Mouse (Mus musculus): ENCODE data around the gene Amz2.

Gene Amz2

DNA sequence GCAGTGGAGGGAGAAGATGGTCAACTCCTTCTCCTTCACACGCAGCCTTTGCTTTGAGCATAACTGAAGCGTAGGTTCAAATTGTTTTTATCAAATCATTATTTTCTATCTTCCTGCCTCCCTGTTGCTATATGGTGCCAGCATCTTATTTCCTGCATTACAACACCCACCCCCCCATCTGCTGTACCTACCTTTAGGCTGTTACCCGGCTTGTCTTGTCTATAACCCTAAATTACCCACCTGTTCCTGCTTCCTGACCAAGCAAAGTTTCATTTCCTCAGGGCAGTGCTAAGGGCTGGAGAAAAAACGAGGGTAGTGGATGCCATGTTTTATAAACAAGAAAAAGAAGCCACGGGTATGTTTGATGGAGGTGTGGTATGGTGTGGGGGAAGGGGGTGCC, 4.5 kb upstream of the Amz2 start:
- DNase-seq (ENCODE audit: low read depth, low spot score) = no peak

DNA sequence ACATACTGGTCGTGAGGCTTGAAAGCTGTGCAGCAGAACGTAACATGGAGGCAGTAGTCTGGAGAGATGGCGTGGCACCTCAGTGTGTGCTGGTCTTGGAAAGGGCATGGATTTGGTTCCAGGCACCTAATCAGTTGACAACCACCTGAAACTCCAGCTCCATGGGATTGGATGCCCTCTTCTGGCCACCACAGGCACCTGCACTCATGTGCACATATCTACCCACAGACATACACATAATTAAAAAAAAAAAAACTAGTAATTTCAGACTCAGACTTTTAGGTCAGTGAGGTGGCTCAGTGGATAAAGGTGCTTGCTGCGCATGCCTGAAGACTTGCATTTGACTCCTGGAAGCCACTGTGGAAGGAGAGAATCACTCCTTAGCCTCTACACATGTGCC, 3.5 kb upstream of the Amz2 start:
- DNase-seq (ENCODE audit: low read depth, low spot score) = no peak

DNA sequence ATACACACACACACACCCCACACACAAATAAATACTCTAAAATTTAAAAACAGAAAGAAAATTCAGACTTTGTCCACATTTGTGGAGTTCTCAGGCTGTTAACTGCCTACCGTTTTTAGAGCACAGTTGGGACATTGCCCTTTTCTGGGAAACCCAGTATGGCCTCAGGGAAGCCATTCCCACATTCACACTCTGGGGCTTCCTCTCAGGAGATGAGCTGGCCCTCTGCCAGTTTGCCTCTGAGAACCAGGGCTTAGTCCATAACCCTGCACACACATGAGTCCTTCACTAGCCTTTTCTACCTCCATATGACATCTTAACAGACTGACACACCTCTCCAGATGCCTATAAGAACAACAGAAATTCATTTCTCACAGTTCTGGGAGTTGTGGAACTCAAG, 2.5 kb upstream of the Amz2 start:
- no peak for DNase-seq (ENCODE audit: low read depth, low spot score)

DNA sequence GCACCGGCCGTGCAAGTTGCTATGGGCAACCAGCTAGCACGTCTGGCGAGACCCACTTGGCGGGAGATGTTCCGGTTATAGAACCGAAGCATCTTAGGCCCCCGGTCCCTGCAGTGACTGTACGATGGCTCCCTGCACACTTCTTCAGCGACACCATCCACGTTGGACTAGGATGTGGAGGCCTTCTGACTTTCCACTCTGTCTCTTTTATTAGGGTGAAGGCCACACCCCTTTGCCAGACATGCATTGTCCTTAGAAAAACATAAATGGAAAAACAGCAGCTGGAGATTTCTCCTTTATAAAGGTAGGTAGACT, 483 bp downstream of the Amz2 start:
- DNase-seq (ENCODE audit: low read depth, low spot score) = no peak

DNA sequence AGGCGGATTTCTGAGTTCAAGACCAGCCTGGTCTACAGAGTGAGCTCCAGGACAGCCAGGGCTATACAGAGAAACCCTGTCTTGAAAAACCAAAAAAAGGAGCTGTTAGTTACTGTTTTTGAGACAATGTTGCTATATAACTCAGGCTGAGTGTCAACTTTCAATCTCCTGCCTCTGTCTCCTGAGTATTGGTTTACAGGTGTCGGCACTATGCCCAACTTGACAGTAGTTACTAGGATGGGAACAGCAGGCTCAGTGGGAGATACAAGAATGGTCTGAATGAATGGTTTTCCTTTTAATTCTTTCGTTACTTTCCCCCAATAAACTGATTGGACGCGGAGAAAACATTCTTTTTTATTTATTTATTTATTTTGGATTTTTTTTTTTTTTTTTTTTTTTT, 1.6 kb downstream of the Amz2 start:
- DNase-seq (ENCODE audit: low read depth, low spot score) = no peak

DNA sequence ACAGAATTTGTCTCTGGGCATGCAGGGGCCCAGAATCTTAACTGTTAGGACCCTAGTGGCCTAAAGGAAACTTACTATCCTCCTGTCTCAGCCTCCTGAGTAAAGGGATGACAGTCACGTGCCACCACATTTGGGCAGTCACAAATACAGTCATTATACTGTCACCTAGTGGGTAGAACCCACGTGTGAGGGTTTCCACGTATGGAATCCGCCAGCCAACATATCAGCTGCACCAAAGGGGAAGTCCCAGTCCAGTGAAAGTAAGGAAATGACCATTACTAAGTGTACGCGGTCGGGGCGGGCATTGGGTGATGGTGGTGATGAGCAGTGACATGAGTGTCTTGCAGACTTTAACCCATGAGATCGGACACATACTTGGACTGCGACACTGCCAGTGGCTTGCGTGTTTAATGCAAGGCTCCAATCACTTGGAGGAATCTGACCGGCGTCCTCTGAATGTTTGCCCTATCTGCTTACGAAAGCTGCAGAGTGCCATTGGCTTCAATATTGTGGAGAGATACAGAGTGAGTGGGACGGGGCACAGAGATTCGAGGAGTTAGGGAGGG, 8.6 kb downstream of the Amz2 start:
- DNase-seq (ENCODE audit: low read depth, low spot score) = no peak

DNA sequence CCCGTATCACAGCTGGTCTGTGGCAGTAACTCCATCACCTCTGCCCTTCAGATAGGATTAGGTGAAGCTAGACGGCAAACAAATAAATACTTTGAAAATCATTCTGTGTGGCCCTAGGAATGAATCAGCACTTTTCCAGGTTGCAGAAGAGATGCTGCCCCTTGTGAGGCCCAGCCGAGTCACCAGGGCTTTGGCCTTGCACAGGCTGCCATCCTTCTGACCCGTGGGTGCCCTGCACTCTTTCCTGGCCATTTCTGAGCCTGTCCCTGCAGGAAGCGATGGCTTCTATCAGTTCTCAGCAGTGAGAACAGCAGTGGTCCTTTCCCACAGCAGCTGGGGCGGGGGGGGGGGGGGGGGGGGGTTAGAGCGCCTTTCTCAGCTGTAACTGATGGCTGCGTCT, 11.1 kb downstream of the Amz2 start:
- no peak for DNase-seq (ENCODE audit: low read depth, low spot score)

DNA sequence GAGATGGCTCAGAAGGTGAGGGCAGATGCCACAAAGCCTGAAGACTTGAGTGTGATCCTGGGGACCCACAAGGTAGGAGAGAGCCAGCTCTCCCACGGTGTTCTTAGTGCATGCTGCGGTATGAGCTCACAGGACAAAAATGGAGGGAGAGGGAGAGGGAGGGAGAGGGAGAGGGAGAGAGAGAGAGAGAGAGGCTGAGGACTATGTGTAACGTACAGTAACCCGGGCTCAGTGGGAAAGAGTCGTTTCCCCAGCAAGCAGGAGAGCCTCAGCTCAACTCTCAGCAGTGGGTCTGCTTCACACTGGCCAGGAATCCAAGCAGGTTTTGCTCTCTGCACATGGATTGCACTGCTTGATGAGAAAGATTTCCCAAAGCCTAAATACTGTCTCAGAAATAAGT, 13.5 kb downstream of the Amz2 start:
- DNase-seq (ENCODE audit: low read depth, low spot score) = no peak

DNA sequence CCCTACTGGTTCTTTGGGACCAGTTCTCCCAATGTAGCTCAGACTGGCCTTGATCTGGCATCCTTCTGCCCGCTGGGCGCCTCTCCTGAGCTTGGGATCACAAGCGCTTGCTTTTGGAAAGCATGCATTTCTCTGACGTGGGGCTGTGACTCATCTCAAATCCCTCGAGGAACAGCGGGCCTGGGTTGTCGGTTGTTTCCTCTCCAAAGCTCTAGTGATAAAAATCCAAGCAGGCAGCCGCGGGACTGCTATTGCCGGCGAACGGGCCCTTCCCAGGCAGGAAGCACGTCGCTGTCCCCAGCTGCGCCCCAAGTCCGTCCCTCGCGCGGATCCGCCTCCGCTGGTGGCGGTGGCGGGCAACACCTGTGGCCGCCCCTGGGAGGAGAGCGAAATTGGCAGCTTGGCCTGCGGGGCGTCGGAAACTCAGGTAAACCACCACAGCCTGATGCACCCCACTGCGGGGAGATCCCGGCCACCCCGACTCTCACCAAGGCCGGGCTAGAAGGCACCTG, 14.1 kb downstream of the Amz2 start:
- peak; percentile 41 for DNase-seq (ENCODE audit: low read depth, low spot score)

DNA sequence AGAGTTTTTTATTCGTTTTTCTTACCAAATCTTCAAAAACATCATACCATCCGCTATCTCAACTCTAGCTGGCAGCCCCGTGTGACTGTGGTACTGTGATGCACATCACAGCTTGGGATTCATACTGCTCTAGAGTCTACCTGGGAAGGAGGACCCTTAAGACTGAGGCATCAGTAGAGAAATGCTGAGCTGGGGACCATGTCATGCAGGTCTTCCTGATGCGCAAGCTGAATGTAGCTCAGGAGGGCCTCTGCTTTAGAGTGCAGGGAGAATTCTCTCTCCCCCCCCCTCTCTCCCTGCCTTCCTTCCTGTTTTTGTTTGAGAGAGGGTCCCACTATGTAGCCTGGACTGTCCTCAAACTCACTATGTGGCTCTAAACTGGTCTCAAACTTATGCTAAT, 14.9 kb downstream of the Amz2 start:
- no peak for DNase-seq (ENCODE audit: low read depth, low spot score)

DNA sequence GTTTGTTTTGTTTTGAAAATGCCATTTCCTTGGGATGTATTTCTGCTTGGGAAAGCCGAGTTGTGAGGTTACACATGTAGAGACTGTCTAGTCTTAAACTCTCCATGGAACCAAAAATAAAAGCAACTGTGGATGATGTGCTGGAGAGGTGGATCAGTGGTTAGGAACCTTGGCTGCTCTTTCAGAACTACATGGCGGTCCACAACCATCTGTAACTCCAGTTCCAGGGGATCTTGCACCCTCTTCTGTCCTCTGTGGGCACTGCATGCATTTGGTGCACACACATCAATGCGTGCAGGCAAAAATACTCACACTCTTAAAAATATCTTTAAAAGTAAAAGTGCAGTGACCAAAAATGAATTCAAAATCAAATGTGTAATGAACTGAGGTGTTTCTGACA, 15.4 kb downstream of the Amz2 start:
- DNase-seq (ENCODE audit: low read depth, low spot score) = peak; percentile 73

DNA sequence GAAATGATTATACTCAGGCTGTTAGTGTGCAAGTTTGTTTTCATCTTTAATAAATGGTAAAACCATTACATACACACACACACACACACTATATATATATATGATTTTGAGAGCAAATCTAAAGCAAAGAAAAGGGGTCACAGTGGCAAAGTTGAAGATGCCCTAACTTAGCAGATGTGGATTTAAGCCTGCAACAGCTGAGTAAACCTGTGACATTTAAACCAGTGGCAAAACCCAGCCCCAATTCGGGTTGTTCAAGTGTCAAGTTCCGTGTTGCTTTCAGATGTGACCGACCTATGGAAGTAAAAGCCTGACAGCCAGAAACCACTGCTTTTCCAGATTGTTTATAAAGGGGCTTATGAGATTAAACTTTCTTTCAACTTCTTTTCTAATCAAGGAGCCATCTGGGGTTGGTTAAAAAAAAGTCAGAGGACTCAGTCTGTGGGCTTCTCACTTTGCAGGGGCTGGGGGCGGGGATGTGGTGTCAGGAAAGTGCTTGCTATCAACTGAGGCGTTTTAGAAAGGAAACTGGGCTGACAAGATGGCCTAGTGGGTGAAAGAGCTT, 16.5 kb downstream of the Amz2 start:
- no peak for DNase-seq (ENCODE audit: low read depth, low spot score)

DNA sequence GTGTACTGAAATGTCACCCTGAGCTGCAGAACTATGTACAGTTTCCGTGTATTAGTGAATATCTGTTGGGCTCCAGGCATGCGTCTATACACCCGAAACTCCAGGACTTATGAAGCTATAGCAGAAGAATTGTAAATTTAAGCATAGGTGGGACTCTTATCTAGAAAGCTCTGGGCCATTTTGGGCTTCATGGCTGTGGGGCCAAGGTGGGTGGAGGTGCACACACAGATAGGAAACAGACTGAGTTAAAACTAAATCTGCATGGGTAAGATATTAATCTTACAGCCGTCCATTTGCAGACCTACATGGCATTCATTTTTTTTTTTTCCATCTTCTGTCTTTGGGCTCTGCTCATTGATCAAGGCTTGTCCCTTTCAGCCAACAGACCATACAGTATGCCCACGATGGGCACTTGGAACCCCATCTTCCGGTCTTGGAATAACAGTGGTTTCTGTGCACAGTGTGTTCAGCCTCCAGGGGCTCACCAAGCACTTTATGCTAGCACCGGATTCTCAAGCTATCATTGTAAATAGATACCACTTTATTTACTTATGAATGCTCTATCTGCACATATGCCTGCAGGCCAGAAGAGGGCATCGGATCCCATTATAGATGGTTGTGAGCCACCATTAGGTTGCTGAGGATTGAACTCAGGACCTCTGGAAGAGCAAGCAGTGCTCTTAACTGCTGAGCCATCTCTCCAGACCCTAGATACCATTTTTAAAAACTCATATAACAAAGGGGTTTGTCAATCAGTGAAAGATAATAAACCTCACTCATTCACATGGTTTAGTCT, 17.9 kb downstream of the Amz2 start:
- no peak for DNase-seq (ENCODE audit: low read depth, low spot score)

DNA sequence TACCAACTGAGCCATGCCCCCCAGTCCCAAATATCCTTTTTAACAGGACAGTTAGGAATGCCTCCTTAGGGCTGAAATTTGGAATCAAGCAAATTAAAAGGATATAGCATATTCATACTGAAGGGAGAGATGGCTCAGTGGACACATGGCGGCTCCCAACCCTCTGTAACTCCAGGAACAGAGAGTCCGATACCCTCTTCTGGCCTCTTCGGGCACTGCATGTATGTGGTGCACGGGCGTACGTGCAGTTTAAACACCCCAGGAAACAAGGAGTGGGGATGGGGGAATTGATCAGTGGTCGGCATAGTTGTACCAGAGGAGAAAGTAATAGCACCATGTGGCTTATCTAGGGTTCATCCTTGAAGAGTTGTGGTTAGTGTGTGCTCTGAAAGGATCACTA, 18.9 kb downstream of the Amz2 start:
- peak; percentile 74 for DNase-seq (ENCODE audit: low read depth, low spot score)

DNA sequence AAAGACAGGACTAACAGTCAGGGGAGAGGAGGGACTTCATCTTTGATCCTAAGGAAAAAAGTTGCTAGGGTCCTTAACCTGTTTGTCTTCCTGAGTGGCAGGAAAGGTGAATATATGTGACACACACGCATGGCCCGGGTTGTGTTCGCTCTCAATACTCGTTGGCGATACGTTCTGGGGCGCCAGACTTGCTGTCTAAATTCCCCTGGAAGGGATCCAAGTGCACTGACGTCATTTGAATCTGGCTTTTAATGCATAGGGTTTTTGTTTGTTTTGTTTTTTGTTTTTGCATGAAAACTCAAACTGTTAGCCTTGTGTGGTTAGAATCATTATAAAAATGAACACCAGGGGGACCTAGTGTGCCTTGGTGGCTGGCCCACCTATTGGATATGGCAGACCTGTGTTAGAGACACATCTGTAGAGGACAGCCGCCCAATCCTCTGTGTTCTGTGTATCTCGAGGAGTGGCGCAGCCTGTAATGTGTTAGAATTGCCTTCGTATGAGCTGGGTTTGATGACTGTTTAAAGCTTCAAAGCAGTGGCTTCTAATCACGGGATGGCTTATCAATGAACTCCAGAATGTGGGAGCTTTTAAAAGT, 19.8 kb downstream of the Amz2 start:
- DNase-seq (ENCODE audit: low read depth, low spot score) = peak; percentile 55

DNA sequence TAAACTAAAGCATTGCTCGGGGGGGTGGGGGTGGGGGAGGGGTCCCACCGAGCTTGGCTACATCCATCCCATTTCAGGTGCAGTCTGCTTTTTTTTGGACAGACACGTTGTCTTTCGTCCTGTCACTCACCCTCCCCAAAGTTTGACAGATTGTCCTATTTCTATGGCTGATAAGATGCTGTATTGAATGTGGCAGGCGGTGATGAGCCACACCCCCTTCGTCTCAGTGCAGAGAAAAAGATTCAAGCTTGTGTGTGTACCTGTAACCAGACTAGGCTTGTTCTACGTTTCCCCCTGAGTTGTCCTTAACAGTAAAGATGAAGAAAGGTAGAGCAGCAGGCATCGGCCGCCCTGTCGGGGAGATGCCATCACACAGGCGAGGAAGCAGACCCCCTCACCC, 25.4 kb downstream of the Amz2 start:
- DNase-seq (ENCODE audit: low read depth, low spot score) = no peak

DNA sequence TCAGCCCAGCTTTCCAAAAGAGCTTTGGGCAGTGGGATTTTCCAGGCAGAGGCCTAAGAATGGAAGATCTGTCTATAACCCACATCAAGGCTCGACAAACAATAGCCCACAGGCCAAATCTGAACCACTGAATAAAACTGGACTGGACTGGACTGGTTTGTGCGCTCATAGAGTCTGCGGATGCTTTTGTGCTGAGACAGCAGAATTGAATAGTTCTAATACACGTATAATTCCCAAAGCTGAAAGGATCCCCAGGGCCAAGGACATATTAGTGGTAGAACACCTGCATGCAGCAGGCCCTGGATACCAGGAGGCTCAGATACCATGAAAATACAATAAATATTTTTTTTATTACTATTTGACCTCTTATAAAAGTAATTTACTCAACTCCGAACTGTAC, 30.5 kb downstream of the Amz2 start:
- DNase-seq (ENCODE audit: low read depth, low spot score) = no peak

DNA sequence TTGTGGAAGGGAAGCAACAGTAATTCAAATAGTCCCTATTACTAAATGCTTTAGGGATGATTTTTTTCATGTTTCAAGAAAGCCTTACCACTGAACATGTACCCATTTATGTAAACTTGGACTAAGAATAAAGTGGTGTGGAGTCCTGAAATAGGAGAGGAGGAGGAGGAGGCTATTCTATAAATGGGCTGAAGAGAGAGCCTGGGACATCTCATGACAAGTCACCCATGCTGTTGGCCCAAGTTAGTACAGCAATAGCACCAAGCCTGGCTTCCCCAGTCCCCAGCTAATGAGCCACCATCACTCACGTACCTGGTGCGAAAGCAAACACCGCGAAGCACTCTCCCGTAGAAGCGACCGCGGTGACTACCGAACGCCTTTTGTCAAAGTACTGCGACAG, 32.4 kb downstream of the Amz2 start:
- no peak for DNase-seq (ENCODE audit: low read depth, low spot score)

DNA sequence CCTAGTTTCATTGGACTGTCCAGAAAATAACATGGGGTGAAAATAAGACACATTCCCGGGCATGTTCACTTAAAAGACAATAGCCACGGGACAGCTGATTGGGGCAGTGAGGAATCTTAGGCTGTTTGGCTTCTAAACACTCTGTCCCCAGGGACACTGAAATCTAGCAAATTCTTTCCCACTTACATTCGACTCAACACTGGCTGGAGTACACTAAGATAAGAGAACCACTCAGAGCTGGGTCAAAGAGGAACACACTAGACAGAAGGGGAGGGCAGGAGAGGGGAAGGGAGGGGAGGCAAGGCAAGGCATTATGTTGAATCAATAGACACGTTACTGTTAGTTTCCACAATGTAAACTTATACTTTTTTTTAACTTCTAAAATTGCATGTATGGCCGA, 34.8 kb downstream of the Amz2 start:
- DNase-seq (ENCODE audit: low read depth, low spot score) = no peak

DNA sequence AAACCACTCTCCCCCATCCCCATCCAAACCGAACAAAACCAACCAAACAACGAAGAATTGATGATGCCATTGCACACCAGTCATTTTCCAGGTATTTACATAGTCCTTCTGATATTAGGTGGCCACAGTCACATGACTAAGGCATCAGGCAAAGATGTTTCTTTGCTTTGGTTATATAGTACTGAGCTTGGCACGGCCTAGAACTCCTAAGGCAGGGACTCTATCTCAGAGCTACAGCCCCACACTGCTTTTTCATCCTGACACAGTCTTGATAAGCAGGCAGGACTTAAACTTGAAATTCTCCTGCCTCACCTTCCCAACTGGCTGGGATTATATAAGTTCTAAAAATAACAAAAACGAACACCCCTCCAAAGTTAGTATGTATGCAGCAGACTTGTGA, 39.3 kb downstream of the Amz2 start:
- no peak for DNase-seq (ENCODE audit: low read depth, low spot score)

DNA sequence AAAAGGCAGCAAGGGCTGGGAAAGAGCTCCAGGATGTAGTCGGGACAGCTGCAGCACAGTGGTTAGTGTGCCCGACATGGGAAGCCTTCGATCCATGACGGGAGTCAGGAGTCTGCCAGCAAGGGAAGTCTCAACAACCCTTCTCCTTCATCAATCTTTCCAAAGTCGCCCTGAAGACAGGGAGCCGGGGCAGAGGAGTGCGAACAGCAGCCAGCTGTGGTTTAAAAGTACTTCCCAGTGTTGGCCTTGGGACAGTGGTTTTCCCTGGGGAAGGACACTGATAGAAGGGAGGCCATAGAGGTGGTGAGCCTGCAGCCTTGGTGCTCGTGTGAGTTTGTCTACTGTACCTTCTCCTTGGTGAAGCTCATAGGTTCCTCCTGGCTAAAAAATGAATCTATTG, 41.2 kb downstream of the Amz2 start:
- no peak for DNase-seq (ENCODE audit: low read depth, low spot score)

DNA sequence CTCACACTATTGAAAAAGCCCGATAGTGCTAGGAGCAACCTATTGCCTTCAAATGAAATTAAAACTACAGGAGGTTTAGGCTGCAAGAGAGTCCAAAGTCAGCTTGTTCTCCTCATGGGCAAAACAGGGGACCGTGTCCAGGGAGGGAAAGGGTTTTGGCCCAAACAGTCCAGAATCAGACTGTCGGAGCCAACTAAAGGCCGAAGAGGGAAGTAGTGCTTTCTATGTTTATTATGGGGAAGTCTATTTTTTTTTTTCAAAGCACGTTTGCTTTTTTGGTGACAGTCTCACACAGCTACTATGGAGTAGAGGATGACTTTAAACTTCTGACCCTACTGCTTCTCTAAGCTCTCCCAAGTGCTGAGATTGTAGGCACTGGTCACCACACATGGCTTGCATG, 42.4 kb downstream of the Amz2 start:
- no peak for DNase-seq (ENCODE audit: low read depth, low spot score)

DNA sequence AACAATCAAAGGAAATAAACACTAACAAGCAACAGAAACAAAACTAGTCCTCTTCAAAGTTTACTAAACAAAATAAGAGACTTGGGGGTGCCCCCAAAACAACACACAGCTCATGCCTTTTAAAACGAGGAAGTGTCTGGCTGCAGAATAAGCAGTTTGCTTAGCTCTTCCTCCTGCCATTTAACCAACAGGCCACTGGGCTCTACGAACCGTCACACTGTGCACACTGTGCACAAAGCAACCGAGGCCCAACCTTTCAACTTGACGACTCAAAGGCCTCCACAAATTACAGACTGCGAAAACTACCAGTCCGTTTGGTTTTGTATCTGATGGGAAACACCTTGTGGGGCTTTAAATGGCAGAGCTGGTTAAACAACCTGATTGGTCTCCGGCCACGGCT, 44.4 kb downstream of the Amz2 start:
- DNase-seq (ENCODE audit: low read depth, low spot score) = no peak
